Mouse (Mus musculus) gonadal fat pad, adult 2 months (tissue): ENCODE results near the gene Akap6. TPM values are rescaled to one million over a fixed set of nuclear protein-coding genes. Genes with fewer than 3 reads are reported as not detected.

ENCODE experiments used
- DNase-seq: peaks from one replicate; pipeline ENCODE4 v3.0.0-alpha.2; 2012; ENCODE audit warnings: low read depth
- polyA plus RNA-seq: library from polyadenylated mRNA; depleted of rRNA; stranded (reverse); fragments of >200 nt; gene quantifications from 2 replicates; pipeline ENCODE4 v1.2.3, GENCODE M21; 2012

The Akap6 gene
- polyA plus RNA-seq, 1 experiment, result 0.35 TPM

GRCm38 (mm10) chr12:52848519-52848855 is 149.3 kb downstream of the Akap6 start:
- DNase-seq, result no peak

GRCm38 (mm10) chr12:52849297-52849696 is 150.1 kb downstream of the Akap6 start:
- no peak for DNase-seq

- no peak for DNase-seq
Observed at GRCm38 (mm10) chr12:52850332-52851036, 151.3 kb downstream of the Akap6 start.

- no peak for DNase-seq
Observed at GRCm38 (mm10) chr12:52851221-52851620, 152.0 kb downstream of the Akap6 start.

GRCm38 (mm10) chr12:52854236-52854679 is 155.1 kb downstream of the Akap6 start:
- no peak for DNase-seq

- DNase-seq, result no peak
Observed at GRCm38 (mm10) chr12:52856104-52856503, 156.9 kb downstream of the Akap6 start.

GRCm38 (mm10) chr12:52857306-52857705 is 158.1 kb downstream of the Akap6 start:
- DNase-seq, result no peak

- no peak for DNase-seq
Observed at GRCm38 (mm10) chr12:52861922-52862321, 162.7 kb downstream of the Akap6 start.

- no peak for DNase-seq
Observed at GRCm38 (mm10) chr12:52868000-52868624, 168.9 kb downstream of the Akap6 start.

- no peak for DNase-seq
Observed at GRCm38 (mm10) chr12:52871604-52872003, 172.4 kb downstream of the Akap6 start.

GRCm38 (mm10) chr12:52874332-52874923 is 175.2 kb downstream of the Akap6 start:
- DNase-seq, result no peak

GRCm38 (mm10) chr12:52876065-52876464 is 176.9 kb downstream of the Akap6 start:
- no peak for DNase-seq

GRCm38 (mm10) chr12:52876978-52877769 is 178.0 kb downstream of the Akap6 start:
- no peak for DNase-seq

GRCm38 (mm10) chr12:52879324-52879723 is 180.1 kb downstream of the Akap6 start:
- DNase-seq, result no peak

- DNase-seq, result no peak
Observed at GRCm38 (mm10) chr12:52892519-52892918, 193.3 kb downstream of the Akap6 start.

- DNase-seq, result no peak
Observed at GRCm38 (mm10) chr12:52893656-52894405, 194.6 kb downstream of the Akap6 start.

GRCm38 (mm10) chr12:52895672-52896460 is 196.7 kb downstream of the Akap6 start:
- DNase-seq, result peak; percentile 22

- DNase-seq, result no peak
Observed at GRCm38 (mm10) chr12:52896785-52897184, 197.6 kb downstream of the Akap6 start.

- no peak for DNase-seq
Observed at GRCm38 (mm10) chr12:52898130-52898529, 198.9 kb downstream of the Akap6 start.

GRCm38 (mm10) chr12:52904046-52904445 is 204.9 kb downstream of the Akap6 start:
- DNase-seq, result no peak
